ENCODE assay signal across 8 mouse cellular contexts in genomic region chr1:84934503-84935333, GRCm38 (mm10). TPM values are rescaled to one million over a fixed set of nuclear protein-coding genes. Genes with fewer than 3 reads are reported as not detected.
DNase-seq lines count a peak whose midpoint lies in the region; ATAC-seq and TF ChIP-seq lines count a peak whose summit lies in the region.

Gene Slc16a14, minus strand, starts transcription at chr1:84935134.

- DNase-seq in ovary, postnatal 36 days (ENCODE audit: low spot score) = peak; percentile 8
- DNase-seq in ovary, postnatal 14 days (ENCODE audit: low spot score) = no peak
- peak; percentile 74 to 78 for DNase-seq in cerebellum, postnatal 25 days
- DNase-seq in frontal cortex, postnatal 36 days (ENCODE audit: low spot score in 2 of 2) = peak; percentile 65
- peak; percentile 71 for DNase-seq in limb, embryonic 14.5 days (ENCODE audit: low spot score)

- ATAC-seq in kidney, embryonic 16.5 days (ENCODE audit: low FRiP score, low TSS enrichment) = peak; percentile 85
- ATAC-seq in limb, embryonic 14.5 days (ENCODE audit: low FRiP score, low read depth) = peak; percentile 50
- ATAC-seq in neutrophil, adult 5-6 weeks (ENCODE audit: extremely low read depth, insufficient number of reproducible peaks, low FRiP score, poor library complexity, severe bottlenecking) = peak; percentile 24; the same call in 1 of the 2 replicates
- ATAC-seq in erythroid progenitor cell, adult 5-6 weeks (replicated peaks; ENCODE audit: low FRiP score, poor library complexity, severe bottlenecking) = no peak

- H3K9ac ChIP-seq in kidney, embryonic 16.5 days (replicated peaks; ENCODE audit: low read length) = peak within 1 kb of the TSS; percentile 60
- H3K9ac ChIP-seq in limb, embryonic 14.5 days (ENCODE audit: low read depth, low read length, severe bottlenecking) = peak within 1 kb of the TSS; percentile 61

- WGBS in kidney, embryonic 16.5 days = under 1% methylated on average over 56 of the region's 59 CpGs
- WGBS in limb, embryonic 14.5 days = under 1% methylated on average over 58 of the region's 59 CpGs

- peak within 1 kb of the TSS; percentile 96 for H3K4me2 ChIP-seq in kidney, embryonic 16.5 days (replicated peaks; ENCODE audit: low read depth, low read length)
- peak within 1 kb of the TSS; percentile 94 for H3K4me2 ChIP-seq in limb, embryonic 14.5 days (replicated peaks; ENCODE audit: low read depth, low read length, severe bottlenecking)

- peak within 1 kb of the TSS; percentile 61 for H3K4me3 ChIP-seq in kidney, embryonic 16.5 days (ENCODE audit: low read length)
- H3K4me3 ChIP-seq in limb, embryonic 14.5 days (replicated peaks; ENCODE audit: low read length) = peak within 1 kb of the TSS; percentile 51

- no peak within 1 kb of the TSS for H3K27ac ChIP-seq in kidney, embryonic 16.5 days (ENCODE audit: low read length)
- H3K27ac ChIP-seq in limb, embryonic 14.5 days (replicated peaks; ENCODE audit: low read depth, low read length) = no peak within 1 kb of the TSS

- no peaks in the 10 kb centered on the region for H3K36me3 ChIP-seq in kidney, embryonic 16.5 days (ENCODE audit: insufficient read depth, low read length)
- no peaks in the 10 kb centered on the region for H3K36me3 ChIP-seq in limb, embryonic 14.5 days (ENCODE audit: control insufficient read depth, insufficient read depth, low read length)

- H3K9me3 ChIP-seq in kidney, embryonic 16.5 days (ENCODE audit: low read length) = no peaks in the 10 kb centered on the region
- H3K9me3 ChIP-seq in limb, embryonic 14.5 days (ENCODE audit: control insufficient read depth, low read length) = no peaks in the 10 kb centered on the region

- no peaks in the 10 kb centered on the region for H3K4me1 ChIP-seq in kidney, embryonic 16.5 days (ENCODE audit: insufficient read depth, low read length)
- peaks cover 5% of the 10 kb centered on the region; the same call in 1 of the 2 replicates for H3K4me1 ChIP-seq in limb, embryonic 14.5 days (ENCODE audit: control insufficient read depth, insufficient read depth, low read length)

- H3K27me3 ChIP-seq in kidney, embryonic 16.5 days (ENCODE audit: insufficient read depth, low read length) = peaks cover 22% of the 10 kb centered on the region
- peaks cover 21% of the 10 kb centered on the region for H3K27me3 ChIP-seq in limb, embryonic 14.5 days (ENCODE audit: control insufficient read depth, insufficient read depth, low read length)

- no peak for TF ChIP-seq POLR2A in limb, embryonic 14.5 days (IDR thresholded peaks at IDR 0.05; ENCODE audit: borderline replicate concordance, extremely low read depth, insufficient read depth, insufficient read length)

RNA-seq across cellular contexts. Expression of gene Slc16a14, which starts in this region (rescaled TPM):
- polyA plus RNA-seq in kidney, embryonic 16.5 days (2015; fragmentation: Nextera tagmentation; extraction: Ambion mirVana) = 0.19 and 0.35 TPM in 2 replicates
- 0.18 and 0.20 TPM in 2 replicates for polyA plus RNA-seq in limb, embryonic 14.5 days (2012; rRNA removed)
- polyA plus RNA-seq in limb, embryonic 14.5 days (2014; fragmentation: Nextera tagmentation; extraction: Ambion mirVana) = 0.15 and 0.18 TPM in 2 replicates
- 2.8 and 3.8 TPM in 2 replicates for total RNA-seq in neutrophil, adult 5-6 weeks (2017)
- not detected in 2 replicates for total RNA-seq in erythroid progenitor cell, adult 5-6 weeks (2015; ENCODE audit: low replicate concordance)
- total RNA-seq in erythroid progenitor cell, adult 5-6 weeks (2017; ENCODE audit: low replicate concordance) = 0.13 TPM in 1 of 2 replicates, not detected in the other

Comparison
In these comparisons a context has a peak if more than half of its experiments do, and no peak if none do; other contexts are left out.
1. Peak in ATAC-seq, H3K4me3 ChIP-seq, H3K9ac ChIP-seq and H3K4me2 ChIP-seq in kidney, embryonic 16.5 days; RNA of the gene not detected or under 1 TPM.
2. Peak in DNase-seq, ATAC-seq, H3K4me3 ChIP-seq, H3K9ac ChIP-seq and H3K4me2 ChIP-seq in limb, embryonic 14.5 days; RNA of the gene not detected or under 1 TPM.